Mouse (Mus musculus): ENCODE measurements around the gene Hbb-bs. TPM values are rescaled to one million over a fixed set of nuclear protein-coding genes. Genes with fewer than 3 reads are reported as not detected.
"Not testable (repeated sequence)": the region's sequence is repeated elsewhere in the genome, so short reads cannot be mapped to it uniquely, and the experiment has no call there.

Gene Hbb-bs
- polyA plus RNA-seq, 1 experiment from 2014 or later: 4,647 TPM

DNA sequence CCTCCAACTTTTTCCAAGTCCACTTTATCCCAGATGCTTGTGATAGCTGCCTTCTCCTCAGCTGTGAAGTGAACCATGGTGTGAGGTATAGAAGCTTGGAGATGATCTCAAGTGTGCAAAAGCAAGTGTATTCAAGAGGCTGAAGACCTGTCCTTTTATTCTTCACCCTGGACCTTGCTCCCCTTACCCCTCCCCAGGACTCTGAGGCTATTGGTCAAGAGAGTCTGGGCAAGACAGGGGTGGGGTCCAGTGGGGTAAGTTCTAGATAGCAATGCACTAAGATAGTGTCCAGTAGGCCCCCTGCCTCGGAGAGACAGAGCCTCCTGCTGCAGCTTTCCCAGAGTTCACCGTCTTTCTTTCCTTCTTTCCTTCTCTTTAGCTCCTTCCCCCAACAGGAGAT, 15.1 kb upstream of the Hbb-bs start, which contains the start of gene Hbb-bh1:
Gene Hbb-bh1 (minus strand): TSS at position 131 of the 400 bp plus-strand sequence.
- Histone ChIP-seq H3K27ac (replicated peaks) (no peak within 1 kb of the TSS), H3K27me3 (replicated peaks) (no peaks in the 10 kb centered on the region), H3K36me3 (no peaks in the 10 kb centered on the region), H3K4me2 (no peak within 1 kb of the TSS), H3K9me3 (replicated peaks) (no peaks in the 10 kb centered on the region), H3K4me1 (no peaks in the 10 kb centered on the region), H3K4me3 (replicated peaks) (no peak within 1 kb of the TSS), H3K9ac (replicated peaks) (no peak within 1 kb of the TSS)
- no peak for ATAC-seq (ENCODE audit: low FRiP score)
- WGBS: 87% methylated on average over 2 of the region's 2 CpGs

DNA sequence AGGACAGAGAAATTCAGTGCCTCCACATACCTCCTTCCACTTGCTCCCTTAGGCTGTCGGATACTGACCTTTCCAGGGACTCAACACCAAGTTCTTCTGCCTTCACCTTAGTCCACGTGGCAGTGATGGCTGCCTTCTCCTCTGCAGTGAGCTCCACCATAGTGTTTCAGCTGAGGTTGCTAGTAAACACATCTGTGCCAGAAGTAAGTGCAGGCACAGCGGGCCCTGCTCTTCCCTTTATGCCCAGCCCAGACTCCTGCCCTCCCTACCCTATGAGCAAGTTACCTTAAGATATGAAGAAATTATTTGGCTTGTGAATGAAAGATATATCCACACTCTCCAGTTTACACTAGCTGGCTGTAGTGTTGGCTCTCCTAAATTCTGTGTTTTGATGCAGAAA, 12.4 kb upstream of the Hbb-bs start, which contains the start of gene Hbb-bh2:
Gene Hbb-bh2 (minus strand): TSS at position 253 of the 400 bp plus-strand sequence.
- Histone ChIP-seq H3K36me3 (no peaks in the 10 kb centered on the region), H3K4me2 (no peak within 1 kb of the TSS), H3K9ac (replicated peaks) (no peak within 1 kb of the TSS), H3K9me3 (replicated peaks) (no peaks in the 10 kb centered on the region), H3K27ac (replicated peaks) (no peak within 1 kb of the TSS), H3K4me1 (no peaks in the 10 kb centered on the region), H3K27me3 (replicated peaks) (no peaks in the 10 kb centered on the region), H3K4me3 (replicated peaks) (no peak within 1 kb of the TSS)
- WGBS: 68% methylated on average over 3 of the region's 3 CpGs
- no peak for ATAC-seq (ENCODE audit: low FRiP score)

DNA sequence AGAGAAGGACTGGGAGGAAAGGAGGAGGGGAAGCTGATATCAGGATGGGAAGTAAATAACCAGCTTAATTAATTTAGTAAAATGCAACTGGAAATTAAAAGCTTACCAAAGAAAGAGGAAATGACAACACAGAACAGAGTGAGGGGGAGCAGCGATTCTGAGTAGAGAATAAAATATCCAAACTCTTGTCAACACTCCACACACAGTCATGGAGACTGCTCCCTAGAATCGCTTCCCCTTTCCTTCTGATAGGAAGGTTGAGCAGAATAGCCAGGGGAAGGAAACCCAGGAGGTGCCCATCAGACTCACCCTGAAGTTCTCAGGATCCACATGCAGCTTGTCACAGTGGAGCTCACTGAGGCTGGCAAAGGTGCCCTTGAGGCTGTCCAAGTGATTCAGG, 757 bp downstream of the Hbb-bs start:
- not testable (repeated sequence) for H3K4me1 ChIP-seq; H3K27ac ChIP-seq (replicated peaks); H3K4me3 ChIP-seq (replicated peaks); H3K4me2 ChIP-seq; H3K9ac ChIP-seq (replicated peaks); H3K36me3 ChIP-seq; ATAC-seq (ENCODE audit: low FRiP score); H3K9me3 ChIP-seq (replicated peaks); H3K27me3 ChIP-seq (replicated peaks)
- no CpG with 5 or more reads among the region's 2 CpGs for WGBS

DNA sequence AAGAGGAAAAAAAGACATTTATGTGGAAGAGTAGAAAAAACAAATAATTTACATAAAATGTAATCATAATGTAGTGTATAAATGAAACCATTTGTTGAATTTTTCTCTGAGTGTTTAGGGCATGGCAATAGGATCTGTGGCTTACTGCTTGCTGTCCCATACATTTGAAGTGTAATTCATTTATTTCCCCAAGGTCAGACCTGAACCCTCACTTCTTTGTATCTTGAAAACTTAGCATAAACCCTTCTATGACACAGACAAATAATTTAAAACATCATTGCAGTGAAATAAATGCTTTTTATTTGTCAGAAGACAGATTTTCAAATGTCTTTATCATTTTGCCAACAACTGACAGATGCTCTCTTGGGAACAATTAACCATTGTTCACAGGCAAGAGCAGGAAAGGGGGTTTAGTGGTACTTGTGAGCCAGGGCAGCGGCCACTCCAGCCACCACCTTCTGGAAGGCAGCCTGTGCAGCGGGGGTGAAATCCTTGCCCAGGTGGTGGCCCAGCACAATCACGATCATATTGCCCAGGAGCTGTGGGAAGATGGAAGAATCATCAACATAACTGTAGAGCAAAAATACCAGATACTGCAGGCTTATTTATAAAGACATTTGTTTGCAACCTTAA, 1.5 kb downstream of the Hbb-bs start:
- Histone ChIP-seq H3K4me1 (no peaks in the 10 kb centered on the region), H3K9ac (replicated peaks) (no peak overlapping the region), H3K4me3 (replicated peaks) (no peak overlapping the region), H3K36me3 (no peaks in the 10 kb centered on the region), H3K9me3 (replicated peaks) (no peaks in the 10 kb centered on the region), H3K4me2 (no peak overlapping the region), H3K27me3 (replicated peaks) (no peaks in the 10 kb centered on the region), H3K27ac (replicated peaks) (no peak overlapping the region)
- WGBS: 72% methylated on average over 3 of the region's 3 CpGs
- ATAC-seq (ENCODE audit: low FRiP score): no peak

DNA sequence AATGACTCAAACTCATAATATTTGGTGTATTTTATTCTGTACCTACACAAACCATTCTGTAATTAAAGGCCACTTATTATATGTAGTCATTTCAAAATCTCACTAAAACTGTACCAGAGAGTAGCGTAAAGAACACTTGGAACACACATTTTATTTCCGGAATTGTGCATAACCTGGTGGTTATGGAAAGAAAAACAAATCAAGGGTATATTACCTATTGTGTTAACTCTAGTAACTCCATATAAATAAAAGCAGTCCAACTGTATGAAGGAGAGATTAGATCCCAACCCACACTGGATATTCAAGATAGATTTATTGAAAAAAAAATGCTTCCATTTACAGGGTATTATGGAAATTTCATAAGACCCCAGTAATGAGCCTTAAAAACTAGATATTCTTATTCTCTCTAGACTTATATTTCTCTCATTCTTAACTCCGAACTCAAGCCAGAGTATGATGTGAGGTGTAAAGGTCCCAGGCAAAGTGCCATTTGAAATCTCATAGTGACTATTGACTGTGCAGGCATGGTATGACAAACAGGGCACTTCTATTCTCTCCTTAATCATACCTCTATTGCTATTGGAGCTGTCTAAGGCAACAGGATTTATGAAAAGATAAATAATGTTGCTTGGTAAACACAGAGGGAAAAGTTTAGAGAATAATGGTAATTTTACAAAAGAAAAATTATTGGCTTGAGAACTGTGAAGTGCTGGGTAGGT, 2.2 kb downstream of the Hbb-bs start:
- no peak for ATAC-seq (ENCODE audit: low FRiP score)
- WGBS: 89% methylated on average over 3 of the region's 3 CpGs
- Histone ChIP-seq H3K9ac (replicated peaks) (no peak overlapping the region), H3K36me3 (no peaks in the 10 kb centered on the region), H3K27me3 (replicated peaks) (no peaks in the 10 kb centered on the region), H3K4me3 (replicated peaks) (no peak overlapping the region), H3K4me1 (no peaks in the 10 kb centered on the region), H3K4me2 (no peak overlapping the region), H3K27ac (replicated peaks) (no peak overlapping the region), H3K9me3 (replicated peaks) (no peaks in the 10 kb centered on the region)

DNA sequence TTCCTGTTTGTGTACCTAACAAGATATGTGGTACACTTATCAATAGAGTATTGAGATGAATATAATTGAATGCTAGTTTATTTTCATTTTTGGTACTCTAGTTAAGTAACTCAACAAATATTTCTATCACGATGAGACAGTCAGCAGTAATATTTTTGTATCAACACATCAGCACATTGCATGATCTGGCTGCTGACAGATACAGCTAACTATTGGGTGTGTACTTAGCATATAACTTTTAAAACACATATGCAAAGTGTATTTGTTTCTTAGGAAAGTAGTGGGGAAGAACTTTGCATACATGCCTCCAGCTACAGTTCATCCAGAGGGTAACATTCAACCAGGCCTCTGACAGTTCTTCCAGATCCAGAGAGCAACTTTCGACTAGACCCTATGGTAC, 3.3 kb downstream of the Hbb-bs start:
- no peaks in the 10 kb centered on the region for H3K36me3 ChIP-seq
- 85% methylated on average over 2 of the region's 2 CpGs for WGBS

DNA sequence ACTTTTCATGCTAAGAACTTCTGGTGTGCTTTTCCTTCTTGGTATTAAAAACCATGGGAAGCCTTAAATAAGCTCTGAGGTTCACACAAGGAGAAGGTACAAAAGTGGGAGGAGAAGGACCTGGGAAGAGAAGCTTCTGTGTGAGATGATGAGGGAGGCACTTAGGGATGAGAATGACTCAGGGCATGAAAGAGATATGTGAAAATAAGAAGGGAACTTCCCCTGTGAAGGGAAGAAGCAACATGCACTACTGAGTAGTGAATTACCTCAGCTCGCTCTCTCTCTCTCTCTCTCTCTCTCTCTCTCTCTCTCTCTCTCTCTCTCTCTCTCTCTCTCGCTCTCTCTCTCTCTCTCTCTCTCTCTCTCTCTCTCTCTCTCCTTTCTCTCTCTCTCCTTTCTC, 12.8 kb downstream of the Hbb-bs start:
- ATAC-seq (ENCODE audit: low FRiP score); H3K4me3 ChIP-seq (replicated peaks); H3K36me3 ChIP-seq; H3K9ac ChIP-seq (replicated peaks); H3K27me3 ChIP-seq (replicated peaks); H3K9me3 ChIP-seq (replicated peaks); H3K4me1 ChIP-seq; H3K4me2 ChIP-seq; H3K27ac ChIP-seq (replicated peaks): not testable (repeated sequence)
- WGBS: 82% methylated on average over 1 of the region's 2 CpGs

More for the DNA sequence above, 3.3 kb downstream of the Hbb-bs start:
- Histone ChIP-seq H3K9ac (replicated peaks) (no peak overlapping the region), H3K9me3 (replicated peaks) (no peaks in the 10 kb centered on the region), H3K4me3 (replicated peaks) (no peak overlapping the region), H3K27me3 (replicated peaks) (no peaks in the 10 kb centered on the region), H3K27ac (replicated peaks) (no peak overlapping the region), H3K4me1 (no peaks in the 10 kb centered on the region), H3K4me2 (no peak overlapping the region)
- no peak for ATAC-seq (ENCODE audit: low FRiP score)

DNA sequence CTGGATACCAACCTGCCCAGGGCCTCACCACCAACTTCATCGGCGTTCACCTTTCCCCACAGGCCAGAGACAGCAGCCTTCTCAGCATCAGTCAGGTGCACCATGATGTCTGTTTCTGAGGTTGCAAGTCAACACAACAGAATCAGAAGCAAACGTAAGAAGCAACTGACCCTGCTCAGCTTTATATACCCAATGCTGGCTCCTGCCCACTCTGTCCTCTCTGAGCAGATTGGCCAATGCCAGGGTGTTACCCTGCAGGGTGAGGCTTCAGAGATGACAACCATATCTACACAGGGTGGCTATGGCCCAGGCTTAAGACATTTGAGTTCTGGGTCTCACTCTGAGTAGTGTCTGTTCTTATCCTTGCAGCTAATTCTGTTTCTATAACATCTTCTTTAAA, 14.1 kb downstream of the Hbb-bs start, which contains the start of gene Hbb-bt:
Gene Hbb-bt (minus strand): TSS at position 231 of the 400 bp plus-strand sequence.
- H3K27ac ChIP-seq (replicated peaks): no peak within 1 kb of the TSS
- no peak within 1 kb of the TSS for H3K4me2 ChIP-seq
- no peak; the same call in 1 of the 2 replicates for ATAC-seq (ENCODE audit: low FRiP score)
- no peaks in the 10 kb centered on the region for H3K27me3 ChIP-seq (replicated peaks)
- no peaks in the 10 kb centered on the region for H3K4me1 ChIP-seq
- no peaks in the 10 kb centered on the region for H3K36me3 ChIP-seq
- 93% methylated on average over 3 of the region's 3 CpGs for WGBS
- H3K4me3 ChIP-seq (replicated peaks): no peak within 1 kb of the TSS
- no peak within 1 kb of the TSS for H3K9ac ChIP-seq (replicated peaks)
- no peaks in the 10 kb centered on the region for H3K9me3 ChIP-seq (replicated peaks)

DNA sequence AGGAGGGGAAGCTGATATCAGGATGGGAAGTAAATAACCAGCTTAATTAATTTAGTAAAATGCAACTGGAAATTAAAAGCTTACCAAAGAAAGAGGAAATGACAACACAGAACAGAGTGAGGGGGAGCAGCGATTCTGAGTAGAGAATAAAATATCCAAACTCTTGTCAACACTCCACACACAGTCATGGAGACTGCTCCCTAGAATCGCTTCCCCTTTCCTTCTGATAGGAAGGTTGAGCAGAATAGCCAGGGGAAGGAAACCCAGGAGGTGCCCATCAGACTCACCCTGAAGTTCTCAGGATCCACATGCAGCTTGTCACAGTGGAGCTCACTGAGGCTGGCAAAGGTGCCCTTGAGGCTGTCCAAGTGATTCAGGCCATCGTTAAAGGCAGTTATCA, 14.7 kb downstream of the Hbb-bs start:
- not testable (repeated sequence) for H3K4me3 ChIP-seq (replicated peaks); H3K9me3 ChIP-seq (replicated peaks); H3K36me3 ChIP-seq; H3K4me1 ChIP-seq; H3K4me2 ChIP-seq; H3K27me3 ChIP-seq (replicated peaks); H3K9ac ChIP-seq (replicated peaks); H3K27ac ChIP-seq (replicated peaks); ATAC-seq (ENCODE audit: low FRiP score)
- no CpG with 5 or more reads among the region's 3 CpGs for WGBS

DNA sequence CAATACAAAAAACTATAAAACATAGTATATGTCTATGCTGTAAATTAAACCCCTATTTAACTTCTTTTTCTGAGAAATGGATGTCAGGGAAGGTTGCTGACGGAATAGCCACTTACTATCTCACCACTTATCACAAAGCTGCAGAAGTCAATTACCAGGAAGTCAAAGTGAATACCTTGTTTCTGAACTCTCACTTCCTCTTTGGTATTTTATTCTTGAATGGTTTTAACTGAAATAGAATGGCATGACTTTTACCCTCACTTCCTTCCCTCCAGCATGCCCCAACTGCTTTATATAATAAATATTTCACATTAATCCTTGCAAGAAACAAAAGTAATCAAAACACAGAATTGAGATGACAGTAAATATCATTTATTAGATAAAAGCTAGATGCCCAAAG, 15.7 kb downstream of the Hbb-bs start:
- no peaks in the 10 kb centered on the region for H3K36me3 ChIP-seq
- no peaks in the 10 kb centered on the region for H3K9me3 ChIP-seq (replicated peaks)
- 84% methylated on average over 1 of the region's 1 CpGs for WGBS
- no peaks in the 10 kb centered on the region for H3K4me1 ChIP-seq
- no peak overlapping the region for H3K4me3 ChIP-seq (replicated peaks)
- no peaks in the 10 kb centered on the region for H3K27me3 ChIP-seq (replicated peaks)
- no peak overlapping the region for H3K9ac ChIP-seq (replicated peaks)
- no peak overlapping the region for H3K4me2 ChIP-seq
- no peak for ATAC-seq (ENCODE audit: low FRiP score)
- H3K27ac ChIP-seq (replicated peaks): no peak overlapping the region

DNA sequence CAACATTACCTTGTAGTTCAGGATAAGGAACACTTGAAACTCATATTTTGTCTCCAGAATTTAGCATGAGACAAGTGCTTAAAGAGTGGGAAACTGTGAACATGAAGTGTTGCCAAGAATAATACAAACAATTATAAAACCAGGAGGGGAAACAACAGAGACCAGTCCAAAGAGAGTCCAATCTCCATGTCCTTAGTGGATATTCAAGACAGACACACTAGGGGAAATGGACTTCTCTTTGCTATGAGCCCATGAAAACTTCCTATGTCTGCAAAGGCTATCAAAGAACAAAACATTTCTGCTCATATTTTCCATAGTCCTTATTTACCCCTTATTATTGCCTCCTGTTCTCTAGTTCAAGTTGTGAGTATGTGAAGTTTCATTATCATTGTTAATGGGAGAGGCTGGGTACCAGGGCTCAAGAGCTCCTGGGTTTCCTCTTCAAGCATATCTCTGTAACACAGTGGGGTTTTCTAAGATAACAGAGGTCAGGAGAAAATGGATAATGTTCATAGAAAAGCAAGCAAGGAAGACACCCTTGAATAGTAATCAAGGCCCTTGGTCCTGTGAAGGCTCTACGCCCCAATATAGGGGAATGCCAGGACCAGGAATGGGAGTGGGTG, 16.6 kb downstream of the Hbb-bs start:
- WGBS: 89% methylated on average over 1 of the region's 1 CpGs
- H3K9me3 ChIP-seq (replicated peaks): no peaks in the 10 kb centered on the region
- no peak overlapping the region for H3K27ac ChIP-seq (replicated peaks)
- no peak overlapping the region for H3K9ac ChIP-seq (replicated peaks)
- ATAC-seq (ENCODE audit: low FRiP score): no peak
- no peaks in the 10 kb centered on the region for H3K4me1 ChIP-seq
- no peaks in the 10 kb centered on the region for H3K36me3 ChIP-seq
- no peak overlapping the region for H3K4me3 ChIP-seq (replicated peaks)
- no peak overlapping the region for H3K4me2 ChIP-seq
- H3K27me3 ChIP-seq (replicated peaks): no peaks in the 10 kb centered on the region

DNA sequence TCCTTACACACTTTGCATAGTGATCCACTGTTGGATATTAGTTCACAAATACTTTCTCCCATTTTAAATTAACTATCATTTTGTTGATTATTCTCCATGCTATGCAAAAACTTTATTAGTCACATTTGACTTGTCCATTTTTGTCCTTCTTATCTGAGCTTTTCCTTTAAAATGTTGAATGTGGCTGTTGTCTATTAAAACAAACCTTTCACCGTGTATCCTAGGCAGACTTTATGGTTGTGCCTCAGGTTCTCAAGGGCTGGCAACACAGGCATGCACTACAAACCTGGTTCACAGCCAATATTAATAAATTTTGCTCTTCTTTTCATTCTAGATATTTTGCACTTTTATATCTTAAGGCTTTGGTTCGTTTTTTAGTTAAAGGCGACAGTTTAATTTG, 17.1 kb downstream of the Hbb-bs start:
- Histone ChIP-seq H3K9ac (replicated peaks) (no peak overlapping the region), H3K9me3 (replicated peaks) (no peaks in the 10 kb centered on the region), H3K36me3 (no peaks in the 10 kb centered on the region), H3K27ac (replicated peaks) (no peak overlapping the region), H3K4me3 (replicated peaks) (no peak overlapping the region), H3K4me1 (no peaks in the 10 kb centered on the region), H3K27me3 (replicated peaks) (no peaks in the 10 kb centered on the region), H3K4me2 (no peak overlapping the region)
- WGBS: 86% methylated on average over 3 of the region's 3 CpGs
- no peak for ATAC-seq (ENCODE audit: low FRiP score)
